Mouse (Mus musculus) forebrain, embryonic 10.5 days (tissue): ENCODE data around the gene Pip4p1. TPM values are rescaled to one million over a fixed set of nuclear protein-coding genes. Genes with fewer than 3 reads are reported as not detected.
"Not testable (repeated sequence)": the region's sequence is repeated elsewhere in the genome, so short reads cannot be mapped to it uniquely, and the experiment has no call there.

ENCODE experiments used
- DNase-seq: peaks from one replicate; pipeline ENCODE4 v3.0.0-alpha.2; 2017; ENCODE audit warnings: low spot score; ENCODE audit errors: extremely low spot score
- H3K27ac ChIP-seq: fragments of 300-500 bp; sonication (generic); 2 replicates; pipeline ENCODE4 v1.5.1; 2016; ENCODE audit warnings: mild to moderate bottlenecking
- H3K27me3 ChIP-seq: fragments of 300-500 bp; sonication (generic); 2 replicates; pipeline ENCODE4 v1.6.1; 2016; ENCODE audit warnings: mild to moderate bottlenecking; ENCODE audit not compliant: poor library complexity, severe bottlenecking
- H3K36me3 ChIP-seq: fragments of 300-500 bp; sonication (generic); replicated peaks from 2 replicates; pipeline ENCODE4 v1.6.1; 2016; ENCODE audit warnings: mild to moderate bottlenecking, moderate library complexity
- H3K4me1 ChIP-seq: fragments of 300-500 bp; sonication (generic); 2 replicates; pipeline ENCODE4 v1.6.1; 2016
- H3K4me3 ChIP-seq: fragments of 300-500 bp; sonication (generic); 2 replicates; pipeline ENCODE4 v1.5.1; 2016; ENCODE audit warnings: mild to moderate bottlenecking, moderate library complexity
- H3K9me3 ChIP-seq: fragments of 300-500 bp; sonication (generic); 2 replicates; pipeline ENCODE4 v1.6.1; 2016; ENCODE audit warnings: mild to moderate bottlenecking, moderate library complexity
- WGBS: fragments of 180-500 bp; shearing (Covaris S2); methylation state at CpG from one replicate; pipeline ENCODE4 v1.1.7; 2016; 5-methylcytosine and 5-hydroxymethylcytosine counted together
- polyA plus RNA-seq: library from polyadenylated mRNA; unstranded; fragments of >200 nt; fragmentation: Nextera tagmentation; extraction: Ambion mirVana; gene quantifications from 2 replicates; pipeline ENCODE4 v1.2.1, GENCODE M21; 2016

The Pip4p1 gene
- polyA plus RNA-seq, 1 experiment from 2014 or later, result 45.3 TPM

DNA sequence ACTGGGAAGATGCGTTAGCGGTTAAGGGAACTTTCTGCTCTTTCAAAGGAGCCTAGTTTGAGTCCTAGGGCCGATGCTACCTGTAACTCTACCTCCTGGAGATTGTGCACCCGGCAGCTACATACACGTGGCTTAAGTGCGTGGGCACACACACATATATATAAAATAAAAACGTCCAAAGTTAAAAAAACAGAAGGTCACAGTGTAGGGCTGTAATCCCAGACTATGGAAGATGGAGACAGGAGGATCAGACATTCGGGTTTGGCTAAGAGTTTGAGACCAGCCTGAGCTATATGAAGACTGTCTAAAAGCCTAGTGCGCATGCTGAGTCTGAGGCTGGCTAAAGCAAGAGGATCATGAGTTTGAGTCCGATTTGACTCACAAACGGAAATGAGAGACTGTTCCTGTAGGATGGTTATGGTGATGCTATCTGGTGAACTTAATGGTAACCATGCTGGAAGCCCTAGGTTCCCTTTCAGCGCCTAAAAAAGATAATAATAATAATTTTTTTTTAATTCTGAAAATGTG lies 901 bp upstream of the Pip4p1 start:
- peaks cover 31% of the 10 kb centered on the region for H3K36me3 ChIP-seq
- H3K4me1 ChIP-seq, result peaks cover 33% of the 10 kb centered on the region
- no peaks in the 10 kb centered on the region for H3K9me3 ChIP-seq
- no peak for DNase-seq
- no peaks in the 10 kb centered on the region for H3K27me3 ChIP-seq
- 11% methylated on average over 12 of the region's 12 CpGs for WGBS
- peak overlapping the region; percentile 95 for H3K4me3 ChIP-seq
- H3K27ac ChIP-seq, result peak overlapping the region; percentile 94

- H3K27me3 ChIP-seq, result no peaks in the 10 kb centered on the region
- H3K4me3 ChIP-seq, result peak overlapping the region; percentile 95
- peak overlapping the region; percentile 94 for H3K27ac ChIP-seq
- WGBS, result under 1% methylated on average over 38 of the region's 38 CpGs
- DNase-seq, result no peak
- peaks cover 40% of the 10 kb centered on the region for H3K36me3 ChIP-seq
- peaks cover 41% of the 10 kb centered on the region for H3K4me1 ChIP-seq
- no peaks in the 10 kb centered on the region for H3K9me3 ChIP-seq
Observed at GRCm38 (mm10) chr14:50930377-50930753, 291 bp downstream of the Pip4p1 start.

DNA sequence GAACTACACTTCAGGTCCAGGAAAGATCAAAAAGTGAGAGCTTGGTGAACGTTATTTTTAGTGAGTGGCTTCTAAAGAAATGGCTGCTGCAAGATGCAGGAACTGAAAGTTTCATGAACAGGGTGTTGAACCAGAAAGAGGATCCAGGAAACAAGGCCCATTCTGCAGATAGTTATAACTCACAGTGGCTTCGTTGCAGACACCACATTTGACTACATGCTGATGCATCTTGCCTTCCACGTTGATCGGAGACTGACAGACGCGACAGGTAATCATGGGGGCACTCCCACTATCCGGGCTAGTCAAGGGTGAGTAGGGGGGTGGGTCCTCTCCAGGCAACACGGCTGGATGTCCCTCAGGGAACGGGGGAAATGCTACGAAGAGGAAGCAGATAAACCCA lies 705 bp downstream of the Pip4p1 start:
- Histone ChIP-seq H3K36me3 (peaks cover 40% of the 10 kb centered on the region), H3K27ac (peak overlapping the region; percentile 94), H3K9me3 (no peaks in the 10 kb centered on the region), H3K4me3 (peak overlapping the region; percentile 95), H3K27me3 (no peaks in the 10 kb centered on the region), H3K4me1 (peaks cover 41% of the 10 kb centered on the region)
- DNase-seq, result no peak
- WGBS, result 21% methylated on average over 10 of the region's 10 CpGs

DNA sequence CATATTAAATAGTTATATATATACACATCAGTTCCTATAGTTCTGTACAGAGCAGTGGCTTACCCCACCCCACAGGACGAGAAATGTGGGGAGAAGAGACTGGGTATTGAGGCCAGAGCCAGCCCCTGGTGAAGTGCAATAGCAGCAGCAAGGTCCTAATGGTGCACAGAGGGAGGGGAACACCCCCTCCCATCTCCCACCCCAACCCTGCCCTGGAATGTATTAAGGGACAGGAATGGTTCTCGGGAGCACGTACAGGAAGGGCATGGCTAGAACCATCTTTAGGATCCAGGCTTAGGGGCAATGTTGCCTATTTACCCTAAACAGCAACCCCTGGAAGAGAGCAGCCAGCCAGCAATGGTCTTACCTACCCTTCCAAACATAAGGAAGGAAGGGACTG lies 3.3 kb downstream of the Pip4p1 start:
- Histone ChIP-seq H3K4me3 (no peak overlapping the region), H3K27ac (no peak overlapping the region), H3K4me1 (peaks cover 49% of the 10 kb centered on the region), H3K27me3 (no peaks in the 10 kb centered on the region), H3K9me3 (no peaks in the 10 kb centered on the region), H3K36me3 (peaks cover 40% of the 10 kb centered on the region)
- DNase-seq, result no peak
- 82% methylated on average over 3 of the region's 3 CpGs for WGBS

DNA sequence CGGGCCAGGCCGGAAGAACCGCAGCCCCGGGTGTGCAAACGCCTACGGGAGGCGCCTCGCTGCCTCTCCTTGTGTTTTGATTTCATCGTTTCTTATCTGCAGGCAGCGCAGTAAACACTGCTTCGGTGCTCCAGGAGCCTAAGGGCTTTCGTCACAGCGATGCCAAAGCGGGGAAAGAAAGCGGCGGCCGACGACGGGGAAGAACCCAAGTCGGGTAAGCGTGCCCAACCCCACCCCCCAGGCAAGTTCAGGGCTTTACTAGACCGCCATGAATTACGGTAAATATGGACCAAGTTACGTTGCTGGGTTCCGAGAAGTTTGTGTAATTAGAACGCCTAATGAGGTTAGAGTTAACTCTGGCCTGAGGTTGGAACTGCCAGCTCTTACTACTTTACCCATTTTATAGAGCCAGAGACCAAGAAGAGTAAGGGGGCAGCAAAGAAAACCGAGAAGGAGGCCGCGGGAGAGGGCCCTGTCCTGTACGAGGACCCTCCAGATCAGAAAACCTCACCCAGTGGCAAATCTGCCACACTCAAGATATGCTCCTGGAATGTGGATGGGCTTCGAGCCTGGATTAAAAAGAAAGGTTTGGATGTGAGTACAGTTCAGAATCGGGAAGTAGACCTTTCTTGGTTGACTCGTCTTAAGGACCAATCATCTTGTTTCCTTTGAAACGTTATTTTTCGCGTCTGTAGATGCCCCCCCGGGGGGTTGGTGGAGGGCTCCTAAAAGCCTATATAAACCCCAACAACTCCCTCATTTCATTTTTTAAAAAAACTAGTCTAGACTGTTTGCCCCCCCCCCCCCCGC lies 5.3 kb downstream of the Pip4p1 start:
- 2% methylated on average over 38 of the region's 38 CpGs for WGBS
- peaks cover 37% of the 10 kb centered on the region for H3K4me1 ChIP-seq
- peaks cover 45% of the 10 kb centered on the region for H3K36me3 ChIP-seq
- H3K27me3 ChIP-seq, result no peaks in the 10 kb centered on the region
- no peaks in the 10 kb centered on the region for H3K9me3 ChIP-seq
- peak overlapping the region; percentile 95 for H3K27ac ChIP-seq
- peak overlapping the region; percentile 86 for H3K4me3 ChIP-seq
- DNase-seq, result peak; percentile 28

GRCm38 (mm10) chr14:50924281-50925064 lies 6.2 kb downstream of the Pip4p1 start, which contains the start of the genes Osgep and Apex1:
Gene Osgep (minus strand): TSS chr14:50924893.
Gene Apex1 (plus strand): TSS chr14:50924968.
- Histone ChIP-seq H3K9me3 (no peaks in the 10 kb centered on the region), H3K27me3 (no peaks in the 10 kb centered on the region), H3K4me1 (peaks cover 30% of the 10 kb centered on the region), H3K36me3 (peaks cover 52% of the 10 kb centered on the region), H3K4me3 (peak within 1 kb of the TSS; percentile 86), H3K27ac (peak within 1 kb of the TSS; percentile 95)
- DNase-seq, result peak; percentile 98
- under 1% methylated on average over 57 of the region's 57 CpGs for WGBS

DNA sequence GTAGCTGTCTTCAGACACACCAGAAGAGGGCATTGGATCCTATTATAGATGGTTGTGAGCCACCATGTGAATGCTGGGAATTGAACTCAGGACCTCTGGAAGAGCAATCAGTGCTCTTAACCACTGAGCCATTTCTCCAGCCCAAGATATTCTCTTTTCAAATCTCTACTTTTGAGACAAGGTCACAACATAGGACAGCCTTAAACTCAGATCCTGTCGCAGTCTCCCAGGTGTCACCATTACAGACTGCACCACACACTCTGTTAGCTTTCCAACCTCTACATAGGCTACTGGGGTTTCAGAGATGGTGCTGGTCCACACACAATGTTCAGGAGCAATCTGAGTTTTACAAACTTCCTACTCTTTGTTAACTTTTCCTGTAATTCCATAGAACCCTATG lies 7.2 kb downstream of the Pip4p1 start:
- 75% methylated on average over 1 of the region's 1 CpGs for WGBS
- not testable (repeated sequence) for H3K27ac ChIP-seq, DNase-seq, H3K27me3 ChIP-seq, H3K9me3 ChIP-seq
- Histone ChIP-seq H3K4me1 (peaks cover 25% of the 10 kb centered on the region), H3K4me3 (peak overlapping the region; percentile 86), H3K36me3 (peaks cover 52% of the 10 kb centered on the region)

DNA sequence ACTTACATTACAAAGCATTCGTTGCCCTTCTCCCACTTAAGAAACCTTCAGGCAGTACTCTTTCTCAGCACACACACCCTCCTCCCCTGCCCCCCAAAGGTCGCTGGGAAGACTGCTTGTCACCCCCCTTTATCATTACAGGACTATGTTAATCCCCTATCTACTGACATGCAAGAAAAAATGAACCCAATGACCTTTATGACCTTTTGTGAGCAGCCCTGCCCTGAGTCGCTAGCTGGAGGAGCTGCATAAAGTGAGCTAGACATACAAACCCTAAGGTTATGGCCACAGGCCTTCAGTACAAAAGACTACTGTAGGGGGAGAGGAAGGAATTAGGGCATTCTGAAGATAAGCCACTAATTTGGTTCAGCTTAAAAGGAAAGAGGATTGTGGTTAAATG lies 19.3 kb downstream of the Pip4p1 start:
- H3K9me3 ChIP-seq, result no peaks in the 10 kb centered on the region
- H3K4me1 ChIP-seq, result peaks cover 3% of the 10 kb centered on the region; the same call in 1 of the 2 replicates
- no peaks in the 10 kb centered on the region for H3K27me3 ChIP-seq
- 46% methylated on average over 3 of the region's 3 CpGs for WGBS
- no peak overlapping the region for H3K27ac ChIP-seq
- no peak for DNase-seq
- H3K36me3 ChIP-seq, result peaks cover 57% of the 10 kb centered on the region
- H3K4me3 ChIP-seq, result no peak overlapping the region

GRCm38 (mm10) chr14:50908126-50908525 lies 22.5 kb downstream of the Pip4p1 start:
- Histone ChIP-seq H3K4me1 (peaks cover 12% of the 10 kb centered on the region), H3K36me3 (peaks cover 27% of the 10 kb centered on the region), H3K27ac (no peak overlapping the region), H3K4me3 (no peak overlapping the region), H3K9me3 (no peaks in the 10 kb centered on the region), H3K27me3 (no peaks in the 10 kb centered on the region)
- WGBS, result 76% methylated on average over 4 of the region's 4 CpGs
- DNase-seq, result no peak

DNA sequence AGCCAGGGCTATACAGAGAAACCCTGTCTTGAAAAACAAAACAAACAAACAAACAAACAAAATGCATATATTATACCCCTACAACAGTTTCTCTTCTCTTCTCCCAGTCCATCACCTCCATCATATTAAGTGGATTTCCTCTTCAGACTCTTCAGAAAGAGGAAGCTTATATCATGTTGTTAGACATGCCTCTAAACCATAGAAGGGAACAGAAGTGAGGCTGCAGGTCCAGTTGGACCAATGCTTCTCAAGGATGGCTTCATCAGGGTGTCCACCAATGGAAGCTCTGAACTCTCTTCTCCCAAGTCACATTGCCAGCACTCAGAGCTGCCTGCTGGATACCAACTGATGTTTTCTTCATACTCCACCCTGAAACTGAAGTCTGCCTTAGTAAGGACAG lies 25.3 kb downstream of the Pip4p1 start:
- not testable (repeated sequence) for DNase-seq, H3K27me3 ChIP-seq, H3K27ac ChIP-seq, H3K4me1 ChIP-seq, H3K4me3 ChIP-seq, H3K36me3 ChIP-seq, H3K9me3 ChIP-seq

GRCm38 (mm10) chr14:50904828-50905129 lies 25.9 kb downstream of the Pip4p1 start:
- Histone ChIP-seq H3K36me3 (no peaks in the 10 kb centered on the region), H3K27ac (no peak overlapping the region), H3K4me3 (no peak overlapping the region), H3K4me1 (peaks cover 9% of the 10 kb centered on the region), H3K27me3 (no peaks in the 10 kb centered on the region), H3K9me3 (no peaks in the 10 kb centered on the region)
- no peak for DNase-seq
- WGBS, result 83% methylated on average over 4 of the region's 4 CpGs

DNA sequence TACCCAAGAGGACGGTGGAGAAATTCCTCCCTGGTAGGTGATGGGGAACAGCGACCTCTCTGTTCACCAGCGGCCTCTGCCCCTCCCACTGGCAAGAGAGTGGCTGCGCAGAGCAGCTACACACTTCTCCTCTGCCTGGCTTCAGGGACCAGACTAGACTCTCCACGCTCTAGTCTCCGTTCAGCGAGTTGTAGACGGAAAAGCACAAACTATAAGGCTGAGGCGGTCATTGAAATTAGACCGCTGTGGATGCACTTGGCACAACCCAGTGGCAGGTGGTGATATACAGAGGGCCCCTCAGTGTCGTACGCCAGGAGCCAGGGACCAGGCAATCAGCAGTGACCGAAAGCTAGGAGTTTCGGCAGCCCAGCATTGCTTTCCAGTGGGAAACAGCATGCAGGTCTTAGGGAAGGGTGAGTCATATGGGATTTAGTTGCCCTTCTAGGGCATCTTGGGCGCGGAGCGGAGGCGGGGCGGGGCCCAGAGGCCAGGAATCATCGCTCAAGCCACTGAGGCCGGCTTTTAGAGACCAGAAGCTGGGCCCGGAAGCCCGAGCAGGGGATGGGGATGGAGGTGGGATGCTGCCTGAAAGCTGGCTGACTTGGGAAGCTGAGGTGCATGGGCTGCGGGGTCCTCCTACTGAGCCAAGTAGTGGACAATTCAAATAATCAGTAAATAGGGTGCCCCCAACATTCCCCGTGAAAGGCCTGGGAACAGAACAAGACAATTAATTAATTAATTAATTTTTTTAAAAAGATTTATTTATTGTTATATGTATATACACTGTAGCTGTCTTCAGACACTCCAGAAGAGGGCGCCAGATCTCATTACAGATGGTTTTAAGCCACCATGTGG lies 26.5 kb downstream of the Pip4p1 start:
- peaks cover 9% of the 10 kb centered on the region for H3K4me1 ChIP-seq
- H3K27ac ChIP-seq, result peak overlapping the region; percentile 78
- H3K4me3 ChIP-seq, result peak overlapping the region; percentile 60
- H3K27me3 ChIP-seq, result no peaks in the 10 kb centered on the region
- H3K9me3 ChIP-seq, result no peaks in the 10 kb centered on the region
- WGBS, result 4% methylated on average over 26 of the region's 26 CpGs
- H3K36me3 ChIP-seq, result no peaks in the 10 kb centered on the region
- DNase-seq, result peak; percentile 69
